Mouse (Mus musculus) brown adipose tissue, adult 24 weeks (tissue): Measurements from ENCODE around the gene Gpx8. TPM values are rescaled to one million over a fixed set of nuclear protein-coding genes. Genes with fewer than 3 reads are reported as not detected.
A peak's percentile ranks its signal among the peaks of the same experiment; 100 is the strongest.

Experiments used
- H3K27ac ChIP-seq: fragments of 200-500 bp; replicated peaks from 2 replicates; pipeline ENCODE4 v1.5.1; 2012; ENCODE audit warnings: low read depth, mild to moderate bottlenecking, low read length
- H3K4me1 ChIP-seq: fragments of 200-500 bp; 2 replicates; pipeline ENCODE4 v1.6.1; 2012; ENCODE audit warnings: low read length, mixed read lengths; ENCODE audit not compliant: control insufficient read depth, insufficient read depth, insufficient read length
- H3K4me3 ChIP-seq: fragments of 200-500 bp; 2 replicates; pipeline ENCODE4 v1.5.1; 2012; ENCODE audit warnings: low read depth, mild to moderate bottlenecking, low read length, moderate library complexity; ENCODE audit not compliant: insufficient read depth
- polyA plus RNA-seq: library from polyadenylated mRNA; stranded (reverse); fragments of >200 nt; gene quantifications from 2 replicates; pipeline ENCODE4 v1.2.4, GENCODE M21; 2012; ENCODE audit not compliant: missing spikeins, insufficient read depth, insufficient read length

The Gpx8 gene
- polyA plus RNA-seq, 1 experiment: 181 TPM

- Histone ChIP-seq H3K4me1 (0 out of 2 replicates have a peak, but pooled peaks cover 2% of the 10 kb centered on the region), H3K4me3 (peak overlapping the region; percentile 29), H3K27ac (no peak overlapping the region)
Measured at GRCm38 (mm10) chr13:112998427-112999201, 47.6 kb downstream of the Gpx8 start.

- Histone ChIP-seq H3K4me1 (0 out of 2 replicates have a peak, but pooled peaks cover 3% of the 10 kb centered on the region), H3K4me3 (no peak overlapping the region), H3K27ac (no peak overlapping the region)
Measured at GRCm38 (mm10) chr13:112997369-112997768, 48.8 kb downstream of the Gpx8 start.

GRCm38 (mm10) chr13:112996407-112996806 is 49.8 kb downstream of the Gpx8 start:
- Histone ChIP-seq H3K27ac (no peak overlapping the region), H3K4me3 (no peak overlapping the region), H3K4me1 (0 out of 2 replicates have a peak, but pooled peaks cover 3% of the 10 kb centered on the region)

- H3K4me1 ChIP-seq: 0 out of 2 replicates have a peak, but pooled peaks cover 3% of the 10 kb centered on the region
- peak overlapping the region; percentile 38 for H3K4me3 ChIP-seq
- no peak overlapping the region for H3K27ac ChIP-seq
Measured at GRCm38 (mm10) chr13:112994191-112994590, 52.0 kb downstream of the Gpx8 start.

- Histone ChIP-seq H3K4me3 (peak within 1 kb of the TSS; percentile 38), H3K4me1 (0 out of 2 replicates have a peak, but pooled peaks cover 3% of the 10 kb centered on the region), H3K27ac (no peak within 1 kb of the TSS)
Measured at GRCm38 (mm10) chr13:112993531-112994152, 52.6 kb downstream of the Gpx8 start, which contains the start of gene Mcidas. TSS of gene Mcidas (plus strand) at chr13:112993845.

Other genes with a start within 250 kb of the Gpx8 start
- 10.1 and 15.5 TPM in 2 replicates for gene Plpp1, start 245.6 kb downstream of the Gpx8 start, polyA plus RNA-seq
- gene Mtrex, start 119.0 kb downstream of the Gpx8 start, polyA plus RNA-seq: 20.5 and 24.0 TPM in 2 replicates
- gene Dhx29, start 119.0 kb downstream of the Gpx8 start, polyA plus RNA-seq: 7.3 and 8.1 TPM in 2 replicates
- 0.95 TPM in 1 of 2 replicates, not detected in the other for gene Ccno, start 58.6 kb downstream of the Gpx8 start, polyA plus RNA-seq
- not detected in 2 replicates for gene Mcidas, start 52.6 kb downstream of the Gpx8 start, polyA plus RNA-seq
- gene Cdc20b, start 11.3 kb downstream of the Gpx8 start, polyA plus RNA-seq: not detected in 2 replicates
- gene Gzma, start 54.6 kb upstream of the Gpx8 start, polyA plus RNA-seq: not detected in 2 replicates
- not detected in 2 replicates for gene Esm1, start 163.2 kb upstream of the Gpx8 start, polyA plus RNA-seq
- not detected in 2 replicates for gene Gzmk, start 179.5 kb upstream of the Gpx8 start, polyA plus RNA-seq
- 2.0 and 5.1 TPM in 2 replicates for gene BC067074, start 246.7 kb upstream of the Gpx8 start, polyA plus RNA-seq